Mouse (Mus musculus) heart, embryonic 14.5 days (tissue): ENCODE measurements around the gene Golga1. TPM values are rescaled to one million over a fixed set of nuclear protein-coding genes. Genes with fewer than 3 reads are reported as not detected.
"Not testable (repeated sequence)": the region's sequence is repeated elsewhere in the genome, so short reads cannot be mapped to it uniquely, and the experiment has no call there.

Source experiments
- ATAC-seq: fragments of 200-750 bp; cut with Nextera tagmentation; 2 replicates; pipeline ENCODE4 v1.8.0; 2017; ENCODE audit warnings: low read depth, moderate TSS enrichment; ENCODE audit not compliant: insufficient number of reproducible peaks, insufficient read depth, low FRiP score
- H3K27ac ChIP-seq, 2 experiments: fragments of 200-500 bp in 1 of 2; fragments of 300-500 bp in 1 of 2; sonication (generic) in 1 of 2; replicated peaks in 1 of 2; 2 replicates each; pipeline ENCODE4 v1.5.1; 2012 to 2014; ENCODE audit warnings: low read depth in 2 of 2, low read length in 2 of 2, control low read depth in 1 of 2, mild to moderate bottlenecking in 1 of 2, mixed read lengths in 1 of 2; ENCODE audit not compliant: control insufficient read depth in 1 of 2, insufficient read depth in 1 of 2
- H3K27me3 ChIP-seq: fragments of 300-500 bp; sonication (generic); 2 replicates; pipeline ENCODE4 v1.6.1; 2014; ENCODE audit warnings: mild to moderate bottlenecking, low read length, control low read depth; ENCODE audit not compliant: control insufficient read depth, insufficient read depth
- H3K36me3 ChIP-seq: fragments of 300-500 bp; sonication (generic); 2 replicates; pipeline ENCODE4 v1.6.1; 2014; ENCODE audit warnings: mild to moderate bottlenecking, control low read depth, low read length, mixed read lengths; ENCODE audit not compliant: control insufficient read depth, insufficient read depth
- H3K4me1 ChIP-seq, 2 experiments: fragments of 200-500 bp in 1 of 2; fragments of 300-500 bp in 1 of 2; sonication (generic) in 1 of 2; 2 replicates each; pipeline ENCODE4 v1.6.1; 2012 to 2014; ENCODE audit warnings: low read length in 2 of 2, control low read depth in 1 of 2, mixed read lengths in 1 of 2; ENCODE audit not compliant: control insufficient read depth in 2 of 2, insufficient read depth in 2 of 2
- H3K4me2 ChIP-seq: fragments of 300-500 bp; sonication (generic); 2 replicates; pipeline ENCODE4 v1.6.1; 2014; ENCODE audit warnings: mild to moderate bottlenecking, low read length
- H3K4me3 ChIP-seq, 2 experiments: fragments of 200-500 bp in 1 of 2; fragments of 300-500 bp in 1 of 2; sonication (generic) in 1 of 2; 2 replicates each; pipeline ENCODE4 v1.5.1; 2012 to 2014; ENCODE audit warnings: low read length in 2 of 2, mild to moderate bottlenecking in 2 of 2, control low read depth in 1 of 2, low read depth in 1 of 2, moderate library complexity in 1 of 2; ENCODE audit not compliant: control insufficient read depth in 1 of 2, insufficient read depth in 1 of 2
- H3K9ac ChIP-seq: fragments of 300-500 bp; sonication (generic); 2 replicates; pipeline ENCODE4 v1.6.1; 2014; ENCODE audit warnings: mild to moderate bottlenecking, low read length
- H3K9me3 ChIP-seq: fragments of 300-500 bp; sonication (generic); 2 replicates; pipeline ENCODE4 v1.6.1; 2016; ENCODE audit warnings: low read length, control low read depth; ENCODE audit not compliant: control insufficient read depth
- WGBS: fragments of 180-500 bp; shearing (Covaris S2); extraction: QIAGEN DNeasy Blood & Tissue Kit; methylation state at CpG from one replicate; pipeline ENCODE4 v1.1.7; 2014; 5-methylcytosine and 5-hydroxymethylcytosine counted together
- polyA plus RNA-seq: library from polyadenylated mRNA; unstranded; fragments of >200 nt; fragmentation: Nextera tagmentation; extraction: Ambion mirVana; gene quantifications from 2 replicates; pipeline ENCODE4 v1.2.1, GENCODE M21; 2014

Gene Golga1
- 25.5 and 26.9 TPM in 2 replicates for polyA plus RNA-seq

DNA sequence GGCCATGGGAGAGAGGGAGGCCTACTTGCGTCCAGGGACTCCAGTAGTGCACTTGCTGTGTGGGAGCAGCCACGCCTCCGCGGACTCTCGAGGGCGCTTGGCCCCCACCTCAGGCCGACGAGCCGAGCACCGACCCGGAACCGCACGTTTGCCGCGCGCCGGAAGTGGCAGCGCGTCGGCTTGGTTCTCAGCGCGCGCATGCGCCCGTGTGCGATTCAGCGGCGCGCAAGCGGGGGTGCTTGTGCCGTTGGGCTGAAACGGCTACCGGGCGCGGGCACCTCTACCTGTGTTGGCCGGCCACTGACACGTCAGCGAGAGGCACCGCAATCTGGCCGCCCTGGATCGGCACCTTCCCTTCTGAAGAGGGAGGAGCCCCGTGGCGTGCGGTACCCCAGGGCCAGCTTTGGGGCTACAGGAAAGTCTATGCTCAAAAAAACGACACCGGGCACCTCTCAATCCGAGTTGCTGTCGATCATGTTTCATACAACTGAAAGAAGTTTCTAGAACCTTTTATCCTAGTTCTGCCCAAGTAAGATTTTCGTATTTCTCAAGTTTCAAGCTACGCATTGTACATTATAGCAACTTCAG lies at the start of gene Golga1:
Gene Golga1 (minus strand): TSS at position 142 of the 588 bp plus-strand sequence.
- Histone ChIP-seq H3K27ac (peak within 1 kb of the TSS; percentile 92 to 93), H3K27me3 (no peaks in the 10 kb centered on the region), H3K9ac (peak within 1 kb of the TSS; percentile 96), H3K36me3 (peaks cover 28% of the 10 kb centered on the region), H3K9me3 (no peaks in the 10 kb centered on the region), H3K4me3 (peak within 1 kb of the TSS; percentile 62 to 91), H3K4me1 (peaks cover 2 to 9% of the 10 kb centered on the region in 2 experiments; a peak in 3 of 4 replicates), H3K4me2 (peak within 1 kb of the TSS; percentile 87)
- ATAC-seq: peak; percentile 94
- WGBS: under 1% methylated on average over 49 of the region's 50 CpGs

DNA sequence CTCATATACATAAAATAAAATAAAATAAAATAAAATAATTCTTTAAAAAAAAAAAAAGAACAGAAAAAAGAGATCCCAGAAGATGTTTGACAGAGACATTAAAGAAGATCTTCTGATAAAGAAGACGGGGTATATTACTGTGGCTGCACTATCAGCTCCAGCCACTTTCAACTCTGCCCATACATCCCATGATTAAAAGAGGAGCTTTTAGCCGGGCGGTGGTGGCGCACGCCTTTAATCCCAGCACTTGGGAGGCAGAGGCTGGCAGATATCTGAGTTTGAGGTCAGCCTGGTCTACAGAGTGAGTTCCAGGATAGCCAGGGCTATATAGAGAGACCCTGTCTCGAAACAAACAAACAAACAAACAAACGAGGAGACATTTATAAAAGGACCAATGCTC lies 48.8 kb upstream of the Golga1 start:
- WGBS: 87% methylated on average over 7 of the region's 7 CpGs

DNA sequence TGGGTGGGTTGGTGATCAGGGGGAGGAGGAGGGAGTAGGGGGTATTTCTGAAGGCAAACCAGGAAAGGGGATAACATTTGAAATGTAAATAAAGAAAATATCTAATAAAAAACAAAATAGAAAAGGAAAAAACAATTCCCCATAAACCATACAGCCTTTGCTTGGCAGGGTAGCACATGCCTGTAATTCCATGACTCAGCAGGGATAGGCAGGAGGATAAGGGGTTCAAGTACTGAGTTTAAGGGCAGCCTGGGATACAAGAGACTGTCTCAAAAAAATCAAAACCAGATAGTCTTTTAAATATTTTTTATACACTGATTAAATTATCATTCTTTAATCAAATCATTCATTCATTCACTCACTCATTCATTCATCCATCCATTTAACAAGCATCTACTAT lies 45.2 kb upstream of the Golga1 start:
- no peak overlapping the region for H3K4me3 ChIP-seq
- H3K9me3 ChIP-seq: no peaks in the 10 kb centered on the region
- H3K27me3 ChIP-seq: no peaks in the 10 kb centered on the region
- H3K36me3 ChIP-seq: peaks cover 27% of the 10 kb centered on the region; the same call in 1 of the 2 replicates
- ATAC-seq: no peak
- H3K4me1 ChIP-seq: no peaks in the 10 kb centered on the region
- H3K4me2 ChIP-seq: no peak overlapping the region
- H3K27ac ChIP-seq: no peak overlapping the region
- no peak overlapping the region for H3K9ac ChIP-seq

More for the DNA sequence above, 48.8 kb upstream of the Golga1 start:
- no peaks in the 10 kb centered on the region for H3K9me3 ChIP-seq
- H3K36me3 ChIP-seq: peaks cover 28% of the 10 kb centered on the region
- no peaks in the 10 kb centered on the region for H3K4me1 ChIP-seq
- H3K27ac ChIP-seq: no peak overlapping the region
- no peaks in the 10 kb centered on the region for H3K27me3 ChIP-seq
- ATAC-seq: no peak
- H3K4me2 ChIP-seq: no peak overlapping the region
- no peak overlapping the region for H3K4me3 ChIP-seq
- no peak overlapping the region for H3K9ac ChIP-seq

DNA sequence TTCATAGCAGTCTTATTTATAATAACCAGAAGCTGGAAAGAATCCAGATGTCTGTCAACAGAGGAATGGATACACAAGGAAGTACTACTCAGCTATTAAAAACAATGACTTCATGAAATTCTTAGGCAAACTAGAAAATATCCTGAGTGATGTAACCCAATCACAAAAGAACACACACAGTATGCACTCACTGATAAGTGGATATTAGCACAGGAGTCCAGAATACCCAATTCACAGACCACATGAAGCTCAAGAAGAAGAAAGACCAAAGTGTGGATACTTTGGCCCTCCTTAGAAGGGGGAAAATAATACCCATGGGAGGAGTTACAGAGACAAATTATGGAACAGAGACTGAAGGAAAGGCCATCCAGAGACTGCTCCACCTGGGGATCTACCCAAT lies 44.4 kb upstream of the Golga1 start:
- not testable (repeated sequence) for H3K27ac ChIP-seq, H3K9me3 ChIP-seq, H3K9ac ChIP-seq, ATAC-seq, H3K4me3 ChIP-seq, H3K27me3 ChIP-seq, H3K4me2 ChIP-seq, H3K4me1 ChIP-seq
- peaks cover 35% of the 10 kb centered on the region; the same call in 1 of the 2 replicates for H3K36me3 ChIP-seq

DNA sequence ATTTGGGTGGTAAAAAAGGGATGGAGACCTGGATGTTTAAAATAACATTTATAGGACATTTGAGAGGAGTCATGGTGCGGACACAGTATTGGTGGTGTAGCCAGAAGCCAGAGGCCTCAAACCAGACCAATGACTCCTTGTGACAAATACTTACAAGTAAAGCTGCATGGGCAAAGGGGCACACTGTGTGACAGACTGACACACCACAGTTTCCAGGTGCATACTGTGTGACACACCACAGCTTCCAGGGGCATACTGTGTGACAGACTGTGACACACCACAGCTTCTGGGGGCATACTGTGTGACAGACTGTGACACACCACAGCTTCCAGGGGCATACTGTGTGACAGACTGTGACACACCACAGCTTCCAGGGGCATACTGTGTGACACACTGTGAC lies 34.6 kb upstream of the Golga1 start:
- not testable (repeated sequence) for H3K9ac ChIP-seq, H3K4me2 ChIP-seq, H3K27ac ChIP-seq, H3K27me3 ChIP-seq, H3K4me1 ChIP-seq, H3K4me3 ChIP-seq, ATAC-seq, H3K9me3 ChIP-seq
- WGBS: 94% methylated on average over 1 of the region's 1 CpGs
- peaks cover 38% of the 10 kb centered on the region for H3K36me3 ChIP-seq

DNA sequence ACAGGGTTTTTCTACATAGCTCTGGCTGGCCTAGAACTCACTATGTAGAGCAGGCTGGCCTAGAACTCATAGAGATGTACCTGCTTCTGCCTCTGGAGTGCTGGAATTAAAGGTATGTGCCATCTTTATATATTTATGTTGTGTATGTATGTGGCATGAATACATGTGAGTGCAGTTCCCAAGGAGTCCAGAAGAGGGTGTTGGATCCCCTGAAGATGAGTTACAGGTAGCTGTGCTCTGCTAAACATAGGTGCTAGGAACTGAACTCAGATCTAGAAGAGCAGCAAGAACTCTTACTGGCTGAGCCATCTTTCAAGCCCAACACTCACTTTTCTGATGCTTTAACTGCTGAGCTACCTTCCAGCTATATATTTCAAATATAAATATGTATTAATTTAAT lies 32.7 kb upstream of the Golga1 start:
- Histone ChIP-seq H3K27me3 (no peaks in the 10 kb centered on the region), H3K36me3 (peaks cover 34% of the 10 kb centered on the region), H3K4me2 (no peak overlapping the region), H3K27ac (no peak overlapping the region), H3K4me1 (no peaks in the 10 kb centered on the region), H3K9ac (no peak overlapping the region), H3K9me3 (no peaks in the 10 kb centered on the region), H3K4me3 (no peak overlapping the region)
- ATAC-seq: no peak

DNA sequence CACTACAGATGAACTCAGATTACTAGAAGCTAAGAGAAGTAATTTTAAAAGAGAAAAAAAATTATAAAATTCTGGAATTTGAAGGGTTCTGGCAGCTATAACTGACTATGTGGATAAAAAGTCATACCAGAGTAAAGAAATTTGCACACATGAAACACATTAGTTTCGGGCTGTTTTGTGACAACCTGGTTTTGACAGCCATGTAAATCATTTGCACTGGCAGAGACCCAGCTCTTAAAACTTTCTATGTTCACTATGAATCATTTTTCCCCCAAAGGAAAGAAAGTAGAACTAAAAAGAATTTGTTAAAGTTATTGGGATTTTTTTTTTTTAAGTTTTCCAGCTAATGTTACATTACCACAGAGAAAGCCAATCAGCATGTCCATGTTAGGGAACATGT lies 26.6 kb upstream of the Golga1 start:
- no peak for ATAC-seq
- Histone ChIP-seq H3K36me3 (peaks cover 35% of the 10 kb centered on the region), H3K9me3 (no peaks in the 10 kb centered on the region), H3K4me3 (no peak overlapping the region), H3K4me1 (no peaks in the 10 kb centered on the region), H3K27ac (no peak overlapping the region), H3K27me3 (no peaks in the 10 kb centered on the region), H3K9ac (no peak overlapping the region), H3K4me2 (no peak overlapping the region)
- whole genome bisulfite sequencing: 85% methylated on average over 1 of the region's 1 CpGs

DNA sequence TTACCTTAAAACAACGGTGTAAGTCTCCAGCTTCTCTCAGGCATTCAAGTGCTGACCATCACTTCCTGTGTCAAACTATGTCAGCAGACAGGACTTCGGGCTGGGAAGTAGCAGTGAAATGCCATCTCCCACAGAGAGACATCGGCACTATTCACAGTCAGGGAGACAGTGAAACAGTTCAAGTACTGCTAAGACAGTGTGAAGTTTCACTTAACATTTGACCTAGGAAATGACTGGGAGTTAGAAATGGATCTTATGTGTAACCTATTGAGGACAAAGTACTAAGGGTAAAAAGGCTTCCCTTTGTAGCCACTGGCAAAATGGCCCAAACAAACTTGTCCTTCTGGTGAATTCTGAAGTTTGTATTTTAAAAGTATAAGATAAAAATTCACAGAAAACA lies 17.4 kb upstream of the Golga1 start:
- Histone ChIP-seq H3K9me3 (no peaks in the 10 kb centered on the region), H3K27me3 (no peaks in the 10 kb centered on the region), H3K27ac (no peak overlapping the region), H3K4me2 (no peak overlapping the region), H3K4me1 (no peaks in the 10 kb centered on the region), H3K4me3 (no peak overlapping the region), H3K9ac (no peak overlapping the region), H3K36me3 (peaks cover 45% of the 10 kb centered on the region)
- ATAC-seq: no peak
- 84% methylated on average over 3 of the region's 3 CpGs for WGBS
